Mouse (Mus musculus): ENCODE results near the gene Misp. TPM values are rescaled to one million over a fixed set of nuclear protein-coding genes. Genes with fewer than 3 reads are reported as not detected.

Misp gene
- polyA plus RNA-seq, 1 experiment from 2014 or later = 2.5 TPM

- peaks cover 83% of the 10 kb centered on the region for H3K36me3 ChIP-seq
- WGBS = 31% methylated on average over 15 of the region's 15 CpGs
- no peak overlapping the region for H3K4me2 ChIP-seq
- H3K27ac ChIP-seq = no peak overlapping the region
- H3K4me3 ChIP-seq = no peak overlapping the region
- H3K9me3 ChIP-seq = no peaks in the 10 kb centered on the region
- 0 out of 2 replicates have a peak, but pooled peaks cover under 1% of the 10 kb centered on the region for H3K4me1 ChIP-seq
- H3K27me3 ChIP-seq = no peaks in the 10 kb centered on the region
- 0 out of 2 replicates have a peak overlapping the region, but pooled peaks have one; percentile 2 for H3K9ac ChIP-seq
- no peak; the same call in 1 of the 2 replicates for ATAC-seq (ENCODE audit: insufficient number of reproducible peaks, insufficient read depth, low FRiP score, low TSS enrichment, low read depth)
Measured at GRCm38 (mm10) chr10:79811736-79812637, 8.8 kb upstream of the Misp start.

- no peaks in the 10 kb centered on the region for H3K4me1 ChIP-seq
- no peak overlapping the region for H3K27ac ChIP-seq
- no peak overlapping the region for H3K9ac ChIP-seq
- H3K4me2 ChIP-seq = no peak overlapping the region
- 78% methylated on average over 5 of the region's 5 CpGs for WGBS
- H3K36me3 ChIP-seq = peaks cover 78% of the 10 kb centered on the region
- no peak overlapping the region for H3K4me3 ChIP-seq
- no peak for ATAC-seq (ENCODE audit: insufficient number of reproducible peaks, insufficient read depth, low FRiP score, low TSS enrichment, low read depth)
- no peaks in the 10 kb centered on the region for H3K27me3 ChIP-seq
- no peaks in the 10 kb centered on the region for H3K9me3 ChIP-seq
Measured at GRCm38 (mm10) chr10:79814271-79814842, 6.4 kb upstream of the Misp start.

- Histone ChIP-seq H3K4me3 (no peak overlapping the region), H3K27me3 (no peaks in the 10 kb centered on the region), H3K9ac (no peak overlapping the region), H3K27ac (no peak overlapping the region), H3K9me3 (no peaks in the 10 kb centered on the region), H3K36me3 (peaks cover 74% of the 10 kb centered on the region), H3K4me1 (0 out of 2 replicates have a peak, but pooled peaks cover 4% of the 10 kb centered on the region), H3K4me2 (no peak overlapping the region)
- 90% methylated on average over 12 of the region's 12 CpGs for WGBS
- ATAC-seq (ENCODE audit: insufficient number of reproducible peaks, insufficient read depth, low FRiP score, low TSS enrichment, low read depth) = no peak
Measured at GRCm38 (mm10) chr10:79815671-79816494, 4.9 kb upstream of the Misp start.

GRCm38 (mm10) chr10:79817111-79817510, 3.7 kb upstream of the Misp start:
- H3K4me1 ChIP-seq = peaks cover 13% of the 10 kb centered on the region
- WGBS = 83% methylated on average over 2 of the region's 2 CpGs
- no peaks in the 10 kb centered on the region for H3K27me3 ChIP-seq
- H3K9ac ChIP-seq = no peak overlapping the region
- no peaks in the 10 kb centered on the region for H3K9me3 ChIP-seq
- no peak overlapping the region for H3K4me2 ChIP-seq
- peaks cover 63% of the 10 kb centered on the region for H3K36me3 ChIP-seq
- ATAC-seq (ENCODE audit: insufficient number of reproducible peaks, insufficient read depth, low FRiP score, low TSS enrichment, low read depth) = no peak
- no peak overlapping the region for H3K4me3 ChIP-seq
- 0 out of 2 replicates have a peak overlapping the region, but pooled peaks have one; percentile 3 for H3K27ac ChIP-seq

GRCm38 (mm10) chr10:79818225-79818624, 2.6 kb upstream of the Misp start:
- ATAC-seq (ENCODE audit: insufficient number of reproducible peaks, insufficient read depth, low FRiP score, low TSS enrichment, low read depth) = no peak
- peaks cover 23% of the 10 kb centered on the region for H3K4me1 ChIP-seq
- peaks cover 58% of the 10 kb centered on the region for H3K36me3 ChIP-seq
- no peak overlapping the region for H3K9ac ChIP-seq
- H3K27me3 ChIP-seq = no peaks in the 10 kb centered on the region
- no peak overlapping the region for H3K4me3 ChIP-seq
- no peaks in the 10 kb centered on the region for H3K9me3 ChIP-seq
- peak overlapping the region; percentile 23; the same call in 1 of the 2 replicates for H3K27ac ChIP-seq
- no peak overlapping the region for H3K4me2 ChIP-seq
- WGBS = 65% methylated on average over 4 of the region's 4 CpGs

- Histone ChIP-seq H3K36me3 (peaks cover 52% of the 10 kb centered on the region), H3K27ac (no peak overlapping the region), H3K9ac (no peak overlapping the region), H3K4me1 (peaks cover 23% of the 10 kb centered on the region), H3K27me3 (no peaks in the 10 kb centered on the region), H3K4me2 (no peak overlapping the region), H3K9me3 (no peaks in the 10 kb centered on the region), H3K4me3 (no peak overlapping the region)
- WGBS = 93% methylated on average over 17 of the region's 17 CpGs
- ATAC-seq (ENCODE audit: insufficient number of reproducible peaks, insufficient read depth, low FRiP score, low TSS enrichment, low read depth) = no peak
Measured at GRCm38 (mm10) chr10:79819606-79820005, 1.2 kb upstream of the Misp start.

- H3K27ac ChIP-seq = peak overlapping the region; percentile 45; the same call in 1 of the 2 replicates
- H3K27me3 ChIP-seq = no peaks in the 10 kb centered on the region
- H3K4me1 ChIP-seq = peaks cover 23% of the 10 kb centered on the region
- H3K9ac ChIP-seq = no peak overlapping the region
- ATAC-seq (ENCODE audit: insufficient number of reproducible peaks, insufficient read depth, low FRiP score, low TSS enrichment, low read depth) = no peak
- WGBS = 81% methylated on average over 8 of the region's 8 CpGs
- H3K4me3 ChIP-seq = no peak overlapping the region
- no peaks in the 10 kb centered on the region for H3K9me3 ChIP-seq
- H3K4me2 ChIP-seq = no peak overlapping the region
- peaks cover 46% of the 10 kb centered on the region for H3K36me3 ChIP-seq
Measured at GRCm38 (mm10) chr10:79820277-79820676, 512 bp upstream of the Misp start.

- Histone ChIP-seq H3K9ac (peak overlapping the region; percentile 61; the same call in 1 of the 2 replicates), H3K4me1 (peaks cover 23% of the 10 kb centered on the region), H3K4me2 (0 out of 2 replicates have a peak overlapping the region, but pooled peaks have one; percentile 46), H3K9me3 (no peaks in the 10 kb centered on the region), H3K27ac (peak overlapping the region; percentile 68), H3K4me3 (no peak overlapping the region), H3K36me3 (peaks cover 31% of the 10 kb centered on the region), H3K27me3 (no peaks in the 10 kb centered on the region)
- ATAC-seq (ENCODE audit: insufficient number of reproducible peaks, insufficient read depth, low FRiP score, low TSS enrichment, low read depth) = no peak
- 87% methylated on average over 12 of the region's 12 CpGs for WGBS
Measured at GRCm38 (mm10) chr10:79821731-79822130, 942 bp downstream of the Misp start.

- H3K36me3 ChIP-seq = peaks cover 28% of the 10 kb centered on the region
- ATAC-seq (ENCODE audit: insufficient number of reproducible peaks, insufficient read depth, low FRiP score, low TSS enrichment, low read depth) = peak; percentile 49; the same call in 1 of the 2 replicates
- H3K9me3 ChIP-seq = no peaks in the 10 kb centered on the region
- peak overlapping the region; percentile 61 for H3K9ac ChIP-seq
- WGBS = 22% methylated on average over 17 of the region's 17 CpGs
- H3K4me2 ChIP-seq = peak overlapping the region; percentile 46
- no peaks in the 10 kb centered on the region for H3K27me3 ChIP-seq
- H3K4me3 ChIP-seq = peak overlapping the region; percentile 4; the same call in 1 of the 2 replicates
- H3K4me1 ChIP-seq = peaks cover 23% of the 10 kb centered on the region
- H3K27ac ChIP-seq = peak overlapping the region; percentile 68
Measured at GRCm38 (mm10) chr10:79822372-79822771, 1.6 kb downstream of the Misp start.

GRCm38 (mm10) chr10:79823011-79823410, 2.2 kb downstream of the Misp start:
- Histone ChIP-seq H3K27ac (peak overlapping the region; percentile 51; the same call in 1 of the 2 replicates), H3K4me2 (peak overlapping the region; percentile 46; the same call in 1 of the 2 replicates)
- ATAC-seq (ENCODE audit: insufficient number of reproducible peaks, insufficient read depth, low FRiP score, low TSS enrichment, low read depth) = no peak

GRCm38 (mm10) chr10:79824413-79824812, 3.6 kb downstream of the Misp start:
- H3K4me1 ChIP-seq = peaks cover 23% of the 10 kb centered on the region
- peaks cover 11% of the 10 kb centered on the region for H3K36me3 ChIP-seq
- H3K4me3 ChIP-seq = no peak overlapping the region
- H3K27me3 ChIP-seq = no peaks in the 10 kb centered on the region
- ATAC-seq (ENCODE audit: insufficient number of reproducible peaks, insufficient read depth, low FRiP score, low TSS enrichment, low read depth) = no peak
- H3K9me3 ChIP-seq = no peaks in the 10 kb centered on the region
- 61% methylated on average over 6 of the region's 6 CpGs for WGBS
- H3K27ac ChIP-seq = peak overlapping the region; percentile 5; the same call in 1 of the 2 replicates
- H3K9ac ChIP-seq = no peak overlapping the region
- no peak overlapping the region for H3K4me2 ChIP-seq

More at GRCm38 (mm10) chr10:79823011-79823410, 2.2 kb downstream of the Misp start:
- Histone ChIP-seq H3K4me1 (peaks cover 23% of the 10 kb centered on the region), H3K27me3 (no peaks in the 10 kb centered on the region), H3K36me3 (peaks cover 25% of the 10 kb centered on the region), H3K4me3 (no peak overlapping the region), H3K9me3 (no peaks in the 10 kb centered on the region), H3K9ac (peak overlapping the region; percentile 61; the same call in 1 of the 2 replicates)
- WGBS = 63% methylated on average over 6 of the region's 6 CpGs

All from embryonic facial prominence, embryonic 13.5 days (tissue).